Mouse (Mus musculus) right cerebral cortex, postnatal 36 days (tissue): ENCODE measurements around the gene Lasp1.

Source experiments
- DNase-seq, 2 experiments: peaks; one replicate each; pipeline ENCODE4 v3.0.0; 2022; ENCODE audit warnings: low spot score in 2 of 2, mixed read lengths in 1 of 2

Lasp1 gene

GRCm38 (mm10) chr11:97810970-97811369, 12.2 kb downstream of the Lasp1 start:
- no peak for DNase-seq

GRCm38 (mm10) chr11:97811569-97812362, 13.0 kb downstream of the Lasp1 start:
- no peak for DNase-seq

DNA sequence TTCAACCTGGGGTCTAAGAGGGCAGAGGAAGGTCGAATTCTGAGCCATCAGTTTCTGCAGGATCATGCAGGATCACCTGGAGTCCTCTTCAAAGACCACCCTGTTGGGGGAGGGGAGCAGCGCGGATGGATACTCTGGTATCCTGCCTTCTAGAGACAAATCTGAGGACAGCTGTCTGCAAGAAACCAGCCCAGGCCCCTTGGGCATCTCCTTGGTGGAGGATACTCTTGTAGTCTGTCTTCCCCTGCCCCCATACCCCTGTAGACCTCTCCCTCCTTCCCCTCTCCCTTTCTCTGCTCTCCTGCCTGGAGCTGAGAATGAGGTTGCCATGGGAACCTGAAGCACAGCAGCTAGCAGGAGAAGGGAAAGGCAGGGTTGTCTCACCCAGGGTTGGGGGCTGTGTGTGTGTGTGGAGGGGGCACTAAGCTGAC, 13.7 kb downstream of the Lasp1 start:
- no peak for DNase-seq

GRCm38 (mm10) chr11:97813085-97813484, 14.3 kb downstream of the Lasp1 start:
- no peak for DNase-seq

DNA sequence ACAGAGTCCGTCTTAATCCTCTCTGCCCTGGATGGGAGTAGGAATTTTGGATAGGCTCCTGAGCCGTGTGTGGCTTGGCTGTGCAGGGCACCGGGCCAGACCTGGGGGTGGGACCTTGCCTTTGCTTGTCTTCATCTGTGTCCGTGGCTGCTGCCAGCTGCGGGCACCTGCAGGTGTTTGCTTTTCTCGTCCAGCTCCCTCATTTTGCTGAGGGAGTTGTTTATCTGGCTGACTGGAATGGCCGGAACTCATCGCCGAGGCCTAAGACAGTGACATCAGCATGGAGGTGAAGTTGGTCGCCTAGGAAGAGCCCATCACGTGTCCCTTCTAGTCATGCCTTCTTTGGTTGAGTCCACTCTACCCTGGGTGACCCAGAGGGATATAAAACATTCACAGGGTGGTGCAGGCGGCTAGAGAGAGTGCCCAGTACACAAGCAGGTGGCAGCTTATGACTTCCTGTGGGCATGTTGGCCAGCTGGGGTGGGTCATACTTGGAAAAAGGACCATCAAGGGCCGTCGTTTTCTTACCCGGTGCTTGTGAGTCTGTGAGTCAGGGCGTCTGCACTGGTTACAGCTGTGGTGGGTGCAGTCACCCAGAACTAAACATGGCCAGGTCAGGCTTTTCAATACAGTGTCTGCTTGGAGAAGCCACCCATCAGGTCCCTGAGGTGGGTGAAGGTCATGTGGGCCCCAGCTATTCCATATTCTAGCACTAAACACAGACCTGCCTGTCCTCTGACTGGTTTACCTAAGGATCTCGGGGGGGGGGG, 15.1 kb downstream of the Lasp1 start:
- no peak for DNase-seq

- DNase-seq, result no peak
These were observed 16.9 kb downstream of the Lasp1 start for GRCm38 (mm10) chr11:97815736-97816135.

DNA sequence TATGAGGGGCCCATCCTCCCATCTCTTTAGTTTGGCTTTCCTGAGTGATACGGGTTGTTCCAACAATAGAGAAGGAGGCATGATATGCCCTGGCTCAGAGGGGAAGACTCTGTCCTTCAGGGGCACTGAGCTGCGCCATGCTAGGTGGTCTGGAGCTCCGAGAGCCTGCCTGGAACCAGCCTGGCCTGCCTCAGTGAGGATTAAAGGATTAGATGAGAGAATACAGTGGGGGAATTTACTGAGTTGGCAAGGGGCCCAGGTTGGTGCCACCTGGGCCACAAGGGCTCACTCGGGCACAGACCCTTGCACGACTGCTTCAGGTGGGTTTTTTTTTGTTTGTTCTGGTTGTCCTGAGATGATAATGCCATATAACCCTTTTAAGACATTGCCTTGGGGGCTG, 17.4 kb downstream of the Lasp1 start:
- no peak for DNase-seq

- DNase-seq, result no peak
These were observed 18.1 kb downstream of the Lasp1 start for GRCm38 (mm10) chr11:97816916-97817315.

- no peak for DNase-seq
These were observed 18.6 kb downstream of the Lasp1 start for GRCm38 (mm10) chr11:97817379-97817778.

GRCm38 (mm10) chr11:97818003-97818402, 19.2 kb downstream of the Lasp1 start:
- DNase-seq, result no peak

DNA sequence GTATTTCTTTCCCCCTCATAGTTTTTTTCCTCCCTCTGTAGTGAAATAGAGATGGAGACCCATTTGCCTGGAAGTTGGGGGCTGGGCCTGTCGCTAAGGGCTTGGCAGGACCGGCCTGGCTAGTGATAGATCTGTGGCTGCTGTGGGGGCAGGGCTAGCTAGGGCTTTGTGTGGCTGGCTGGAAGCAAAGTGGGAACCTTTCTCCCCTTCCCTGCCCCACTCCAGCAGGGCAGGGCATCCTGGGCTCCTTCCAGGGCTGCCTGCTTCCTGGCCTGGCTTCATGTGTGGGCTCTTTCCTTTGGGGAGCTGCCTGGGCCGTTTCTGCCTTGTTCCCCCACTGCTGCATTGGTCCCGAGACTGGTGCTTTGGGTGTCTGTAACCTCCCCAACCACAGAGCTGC, 19.8 kb downstream of the Lasp1 start:
- no peak for DNase-seq

DNA sequence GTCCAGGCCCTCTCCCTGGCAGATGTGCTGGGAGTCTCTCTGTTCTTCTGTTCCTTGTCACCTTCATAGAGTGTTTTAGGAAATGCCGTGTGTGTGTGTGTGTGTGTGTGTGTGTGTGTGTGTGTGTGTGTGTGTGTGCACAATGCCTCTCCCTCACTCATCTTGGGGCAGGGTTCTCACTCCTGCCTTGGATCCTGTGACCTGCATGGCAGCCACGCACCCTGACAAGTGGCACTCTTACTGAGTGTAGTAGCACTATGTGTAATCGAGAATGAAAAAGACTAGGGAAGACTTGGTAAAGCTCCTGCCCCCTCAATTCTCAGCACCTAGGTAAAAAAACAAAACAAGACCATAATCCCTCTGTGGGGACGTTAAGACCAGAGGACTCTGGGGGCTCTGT, 20.3 kb downstream of the Lasp1 start:
- no peak for DNase-seq

DNA sequence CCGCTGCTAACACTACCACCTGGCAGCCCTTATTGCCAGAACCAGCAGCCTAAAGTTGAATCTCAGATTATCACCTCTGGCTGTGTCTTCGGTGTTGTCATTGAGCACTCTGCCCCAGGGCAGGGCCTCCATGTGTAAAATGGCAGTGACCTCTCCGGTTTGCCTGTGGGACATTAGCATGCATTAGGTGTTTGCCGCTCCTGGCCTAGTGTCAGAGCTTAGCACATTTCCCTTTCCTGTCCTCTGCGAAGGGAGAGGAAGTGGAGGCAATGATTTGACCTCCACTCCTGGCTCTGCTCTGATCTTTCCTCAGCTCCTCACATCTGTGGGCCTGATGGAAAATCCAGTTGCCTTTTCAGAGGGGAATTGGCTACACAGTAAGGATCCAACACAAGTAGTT, 21.1 kb downstream of the Lasp1 start:
- DNase-seq, result no peak

GRCm38 (mm10) chr11:97820840-97821239, 22.0 kb downstream of the Lasp1 start:
- DNase-seq, result no peak

- no peak for DNase-seq
These were observed 22.7 kb downstream of the Lasp1 start for GRCm38 (mm10) chr11:97821401-97822064.

DNA sequence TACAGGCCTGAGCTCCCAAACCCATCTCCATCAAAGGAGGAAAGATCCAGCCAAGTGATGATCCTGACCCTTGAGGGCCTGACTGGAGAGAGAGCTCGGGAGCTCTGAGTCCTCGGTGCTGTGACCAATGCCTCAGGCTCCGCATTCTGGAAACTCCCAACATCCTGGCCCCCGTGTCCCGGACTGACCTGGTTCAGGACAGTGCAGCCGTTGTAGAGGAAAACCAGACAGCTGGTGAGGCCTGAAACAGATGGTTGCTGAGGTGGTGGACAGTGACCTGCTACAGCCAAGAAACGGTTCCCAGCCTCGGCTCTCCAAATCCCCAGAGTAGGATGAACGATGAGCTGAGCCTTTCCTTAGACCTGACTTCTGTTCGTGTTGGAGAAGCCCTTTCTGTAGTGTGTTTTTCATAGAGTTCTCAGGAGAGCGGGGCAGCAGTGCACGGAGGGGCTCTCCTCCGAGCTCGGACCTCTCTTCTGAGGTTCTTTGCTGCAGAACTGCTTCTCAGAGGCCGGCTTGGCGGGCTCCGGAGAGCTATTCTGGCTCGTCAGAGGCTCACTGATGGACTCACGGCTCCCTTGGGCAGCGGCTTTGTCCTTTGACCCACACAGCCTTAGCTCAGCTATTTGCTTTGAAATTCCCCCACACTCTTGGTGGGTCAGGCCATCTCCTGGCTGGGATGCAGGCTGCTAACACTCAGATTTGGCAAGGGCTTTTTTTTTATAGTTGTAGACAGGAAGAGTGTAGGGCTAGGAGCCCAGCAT, 24.2 kb downstream of the Lasp1 start:
- DNase-seq, result no peak

- no peak for DNase-seq
These were observed 25.4 kb downstream of the Lasp1 start for GRCm38 (mm10) chr11:97824168-97824567.

DNA sequence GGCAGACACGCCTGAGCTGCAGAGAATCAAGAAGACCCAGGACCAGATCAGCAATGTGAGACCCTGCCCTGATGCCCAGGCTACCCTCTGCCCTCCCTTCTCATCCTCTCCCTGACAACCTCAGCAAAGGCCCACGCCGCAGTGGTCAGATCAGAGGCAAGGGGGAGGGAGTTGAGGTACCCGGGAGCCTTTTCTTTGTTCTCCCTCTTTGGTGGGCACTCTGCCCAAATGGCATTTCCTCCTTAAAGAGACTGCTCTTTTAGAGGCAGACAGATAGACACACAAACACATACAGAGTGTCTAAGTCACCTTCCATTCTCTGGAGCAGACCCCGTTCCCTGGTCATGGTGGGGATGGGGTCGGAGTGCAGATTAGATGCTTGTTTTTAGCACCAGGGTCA, 26.1 kb downstream of the Lasp1 start:
- DNase-seq, result no peak

GRCm38 (mm10) chr11:97825295-97825694, 26.5 kb downstream of the Lasp1 start:
- no peak for DNase-seq

DNA sequence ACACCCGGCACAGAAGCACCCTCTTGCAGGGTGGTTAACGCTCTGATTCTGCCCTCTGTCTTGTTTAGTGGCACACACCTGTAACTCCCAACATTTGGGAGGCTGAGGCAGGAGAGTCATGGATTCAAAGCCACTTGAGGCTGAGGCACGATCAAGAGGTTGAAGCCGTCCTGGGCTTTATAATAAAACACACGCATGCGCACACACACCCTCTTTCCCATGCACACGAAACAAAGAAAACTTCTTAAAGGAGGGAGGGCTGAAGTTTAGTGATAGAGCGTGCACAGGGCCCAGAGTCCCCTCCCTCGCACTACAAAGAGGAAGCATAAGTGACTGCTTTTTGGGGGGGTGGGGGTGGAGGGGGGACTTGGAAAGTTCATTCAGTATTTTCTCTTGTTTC, 27.2 kb downstream of the Lasp1 start:
- no peak for DNase-seq

DNA sequence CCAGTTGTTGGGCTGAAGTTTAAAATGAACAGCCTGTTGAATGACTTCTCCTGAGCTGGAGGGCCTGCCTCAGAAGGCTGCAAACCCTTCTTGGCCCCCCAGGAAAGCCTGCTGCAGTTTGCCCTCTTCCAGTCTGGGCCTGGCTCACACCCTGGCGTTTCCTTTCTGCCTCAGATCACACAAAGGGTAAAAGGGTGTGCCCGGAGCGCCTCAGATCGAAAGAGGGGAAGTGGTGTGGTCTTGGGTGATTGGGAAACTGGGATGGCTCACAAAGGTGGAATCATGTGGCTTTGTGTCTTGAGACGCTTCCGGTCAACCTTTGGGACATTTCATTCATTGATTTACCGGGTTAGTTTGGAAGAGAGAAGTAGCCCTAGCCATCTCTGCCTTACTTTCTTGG, 27.6 kb downstream of the Lasp1 start:
- no peak for DNase-seq

DNA sequence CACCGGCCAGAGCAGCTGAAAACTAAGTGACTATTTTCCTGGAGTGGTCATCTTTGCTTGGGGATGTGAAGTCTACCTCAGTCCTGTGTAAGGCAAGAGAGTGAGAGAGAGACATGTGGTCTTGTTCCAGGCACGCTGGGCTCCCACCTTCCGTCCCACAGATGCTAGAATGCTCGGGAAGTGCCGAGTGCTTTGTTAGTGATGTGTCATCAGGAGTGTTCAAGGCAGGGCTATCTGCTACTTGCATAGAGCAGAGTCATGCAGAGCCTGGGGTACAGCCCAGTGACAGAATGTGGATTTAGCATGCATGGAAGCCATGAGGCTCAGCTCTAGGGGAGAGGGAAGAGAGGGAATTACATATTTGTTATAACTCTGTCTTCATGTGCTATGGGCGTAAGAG, 28.9 kb downstream of the Lasp1 start:
- DNase-seq, result no peak
